Mouse (Mus musculus) left cerebral cortex, postnatal 36 days (tissue): Measurements from ENCODE around the gene Lat2. TPM values are rescaled to one million over a fixed set of nuclear protein-coding genes. Genes with fewer than 3 reads are reported as not detected.

ENCODE experiments used
- DNase-seq, 2 experiments: peaks; one replicate each; pipeline ENCODE4 v3.0.0; 2021 to 2022; ENCODE audit warnings: low spot score in 2 of 2, mixed read lengths in 1 of 2
- intact Hi-C: fragments of 180-260 bp; cut with DNase I; formaldehyde crosslinking; loops from one replicate; pipeline ENCODE4 v1.15.1; 2025
- microRNA-seq: library from miRNA; unstranded; fragments of <30 nt; microRNA quantifications from one replicate; pipeline ENCODE4 v1.2.0, GENCODE M21; 2022
- total RNA-seq, 2 experiments: library from RNA; stranded (reverse); gene quantifications; 2 replicates each; pipeline ENCODE4 v1.2.3; 2021

The Lat2 gene
- total RNA-seq, 2 experiments from 2014 or later: 2.1 to 2.8 TPM

DNA sequence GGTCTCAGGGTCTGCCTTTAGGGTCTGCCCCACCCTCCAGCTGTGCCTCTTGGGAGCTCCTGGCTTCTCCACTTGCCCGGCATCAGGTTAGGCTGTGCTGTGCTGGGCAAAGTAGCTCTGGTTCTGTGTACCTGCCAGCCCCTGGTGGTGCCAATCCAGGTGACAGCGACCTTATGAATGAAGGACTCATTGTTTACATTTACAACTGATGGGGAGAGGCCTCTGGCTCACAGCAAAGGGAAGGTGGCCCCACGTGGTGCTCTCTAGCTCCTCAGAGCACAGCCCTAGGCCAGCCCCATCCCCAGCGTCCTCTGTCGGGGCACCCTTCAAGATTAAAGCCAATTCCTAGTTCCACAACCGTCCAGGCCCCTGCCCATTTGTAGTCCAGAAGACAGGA lies 64.0 kb downstream of the Lat2 start:
- intact Hi-C loops: loop anchor here (2.0 kb wide), 1 partner anchor 38 kb away; no protein-coding TSS in a partner anchor
- no peak for DNase-seq

Small RNA genes within 50 kb of the gene (microRNA-seq; reads per million reads assigned to microRNA genes)
- not detected for gene Mir7228

Other genes starting within 250 kb of the Lat2 start
- gene Gtf2ird1, start 158.3 kb downstream of the Lat2 start, total RNA-seq: 10 to 100 TPM; 38.5 to 57.8 TPM
- 100 to 1,000 TPM; 111 TPM for gene Clip2, start 62.6 kb downstream of the Lat2 start, total RNA-seq
- gene Syna, start 54.9 kb downstream of the Lat2 start, total RNA-seq: under 1 TPM; 0.15 to 0.18 TPM
- gene Rfc2, start 33.7 kb downstream of the Lat2 start, total RNA-seq: 10 to 100 TPM; 54.7 to 66.9 TPM
- 100 to 1,000 TPM; 317 to 353 TPM for gene Eif4h, start 24.5 kb upstream of the Lat2 start, total RNA-seq
- 10 to 100 TPM; 63.2 to 71.6 TPM for gene Limk1, start 73.6 kb upstream of the Lat2 start, total RNA-seq
- 10 to 100 TPM; 11.6 to 17.0 TPM for gene Eln, start 132.3 kb upstream of the Lat2 start, total RNA-seq